Mouse (Mus musculus) forebrain, embryonic 14.5 days (tissue): Measurements from ENCODE around the gene Mecom. TPM values are rescaled to one million over a fixed set of nuclear protein-coding genes. Genes with fewer than 3 reads are reported as not detected.

Experiments used
- ATAC-seq: fragments of 200-750 bp; cut with Nextera tagmentation; 2 replicates; pipeline ENCODE4 v1.8.0; 2017; ENCODE audit warnings: mild to moderate bottlenecking, moderate library complexity
- DNase-seq: peaks from one replicate; pipeline ENCODE4 v3.0.0-alpha.2; 2015; ENCODE audit warnings: low spot score
- H3K27ac ChIP-seq: fragments of 300-500 bp; sonication (generic); 2 replicates; pipeline ENCODE4 v1.5.1; 2014; ENCODE audit warnings: low read depth, mild to moderate bottlenecking, control low read depth, low read length, moderate library complexity
- H3K27me3 ChIP-seq: fragments of 300-500 bp; sonication (generic); replicated peaks from 2 replicates; pipeline ENCODE4 v1.6.1; 2014; ENCODE audit warnings: low read length, control low read depth, mixed read lengths; ENCODE audit not compliant: control insufficient read depth, insufficient read depth
- H3K36me3 ChIP-seq: fragments of 300-500 bp; sonication (generic); 2 replicates; pipeline ENCODE4 v1.6.1; 2014; ENCODE audit warnings: low read length, control low read depth; ENCODE audit not compliant: control insufficient read depth, insufficient read depth
- H3K4me1 ChIP-seq: fragments of 300-500 bp; sonication (generic); 2 replicates; pipeline ENCODE4 v1.6.1; 2014; ENCODE audit warnings: antibody characterized with exemption, low read length, control low read depth; ENCODE audit not compliant: control insufficient read depth, insufficient read depth
- H3K4me2 ChIP-seq: fragments of 300-500 bp; sonication (generic); 2 replicates; pipeline ENCODE4 v1.6.1; 2014; ENCODE audit warnings: mild to moderate bottlenecking, control low read depth, low read length
- H3K4me3 ChIP-seq: fragments of 300-500 bp; sonication (generic); 2 replicates; pipeline ENCODE4 v1.5.1; 2014; ENCODE audit warnings: low read depth, low read length, control low read depth
- H3K9ac ChIP-seq: fragments of 300-500 bp; sonication (generic); 2 replicates; pipeline ENCODE4 v1.6.1; 2014; ENCODE audit warnings: mild to moderate bottlenecking, low read length, control low read depth, moderate library complexity
- H3K9me3 ChIP-seq: fragments of 300-500 bp; sonication (generic); replicated peaks from 2 replicates; pipeline ENCODE4 v1.6.1; 2016; ENCODE audit warnings: low read length, control low read depth, mixed read lengths; ENCODE audit not compliant: control insufficient read depth
- WGBS: fragments of 180-500 bp; shearing (Covaris S2); extraction: QIAGEN DNeasy Blood & Tissue Kit; methylation state at CpG from one replicate; pipeline ENCODE4 v1.1.7; 2014; 5-methylcytosine and 5-hydroxymethylcytosine counted together
- polyA plus RNA-seq: library from polyadenylated mRNA; unstranded; fragments of >200 nt; fragmentation: Nextera tagmentation; extraction: Ambion mirVana; gene quantifications from 2 replicates; pipeline ENCODE4 v1.2.1, GENCODE M21; 2014

The Mecom gene
- polyA plus RNA-seq, 1 experiment from 2014 or later: 3.2 TPM

GRCm38 (mm10) chr3:30207431-30207830 is 340.4 kb downstream of the Mecom start:
- WGBS: 53% methylated on average over 5 of the region's 5 CpGs
- H3K4me2 ChIP-seq: no peak overlapping the region
- ATAC-seq (no peak), DNase-seq (peak; percentile 14)
- no peaks in the 10 kb centered on the region for H3K4me1 ChIP-seq
- no peaks in the 10 kb centered on the region for H3K27me3 ChIP-seq
- no peak overlapping the region for H3K27ac ChIP-seq
- H3K36me3 ChIP-seq: no peaks in the 10 kb centered on the region
- no peak overlapping the region for H3K9ac ChIP-seq
- no peak overlapping the region for H3K4me3 ChIP-seq
- H3K9me3 ChIP-seq: no peaks in the 10 kb centered on the region

- Histone ChIP-seq H3K27me3 (no peaks in the 10 kb centered on the region), H3K27ac (no peak overlapping the region), H3K4me2 (no peak overlapping the region), H3K4me1 (no peaks in the 10 kb centered on the region), H3K4me3 (no peak overlapping the region), H3K9ac (no peak overlapping the region), H3K36me3 (no peaks in the 10 kb centered on the region), H3K9me3 (no peaks in the 10 kb centered on the region)
- WGBS: 88% methylated on average over 8 of the region's 8 CpGs
- ATAC-seq: no peak
- DNase-seq: no peak
These were observed 341.7 kb downstream of the Mecom start for GRCm38 (mm10) chr3:30206123-30206522.

GRCm38 (mm10) chr3:30203764-30204163 is 344.0 kb downstream of the Mecom start:
- no peaks in the 10 kb centered on the region for H3K9me3 ChIP-seq
- H3K9ac ChIP-seq: no peak overlapping the region
- H3K4me1 ChIP-seq: no peaks in the 10 kb centered on the region
- H3K27ac ChIP-seq: no peak overlapping the region
- H3K36me3 ChIP-seq: no peaks in the 10 kb centered on the region
- ATAC-seq (no peak), DNase-seq (no peak)
- H3K4me3 ChIP-seq: no peak overlapping the region
- H3K4me2 ChIP-seq: no peak overlapping the region
- H3K27me3 ChIP-seq: no peaks in the 10 kb centered on the region
- WGBS: 88% methylated on average over 2 of the region's 2 CpGs

GRCm38 (mm10) chr3:30198854-30199253 is 349.0 kb downstream of the Mecom start:
- Histone ChIP-seq H3K27ac (no peak overlapping the region), H3K36me3 (no peaks in the 10 kb centered on the region), H3K4me1 (no peaks in the 10 kb centered on the region), H3K9ac (no peak overlapping the region), H3K9me3 (no peaks in the 10 kb centered on the region), H3K4me3 (no peak overlapping the region), H3K4me2 (no peak overlapping the region), H3K27me3 (no peaks in the 10 kb centered on the region)
- 81% methylated on average over 2 of the region's 2 CpGs for WGBS
- no peak for ATAC-seq
- no peak for DNase-seq

- Histone ChIP-seq H3K27me3 (no peaks in the 10 kb centered on the region), H3K9me3 (no peaks in the 10 kb centered on the region), H3K9ac (no peak overlapping the region), H3K4me2 (no peak overlapping the region), H3K27ac (no peak overlapping the region), H3K4me3 (no peak overlapping the region), H3K36me3 (no peaks in the 10 kb centered on the region), H3K4me1 (no peaks in the 10 kb centered on the region)
- no peak for ATAC-seq
- DNase-seq: no peak
- 89% methylated on average over 5 of the region's 5 CpGs for WGBS
These were observed 349.6 kb downstream of the Mecom start for GRCm38 (mm10) chr3:30198227-30198626.

- H3K36me3 ChIP-seq: no peaks in the 10 kb centered on the region
- H3K4me1 ChIP-seq: no peaks in the 10 kb centered on the region
- 89% methylated on average over 3 of the region's 3 CpGs for WGBS
- DNase-seq (no peak), ATAC-seq (no peak)
- H3K27ac ChIP-seq: no peak overlapping the region
- H3K9me3 ChIP-seq: no peaks in the 10 kb centered on the region
- H3K9ac ChIP-seq: no peak overlapping the region
- H3K4me2 ChIP-seq: no peak overlapping the region
- H3K27me3 ChIP-seq: no peaks in the 10 kb centered on the region
- no peak overlapping the region for H3K4me3 ChIP-seq
These were observed 352.6 kb downstream of the Mecom start for GRCm38 (mm10) chr3:30195186-30195585.

- H3K27ac ChIP-seq: no peak overlapping the region
- WGBS: 53% methylated on average over 12 of the region's 12 CpGs
These were observed 355.4 kb downstream of the Mecom start for GRCm38 (mm10) chr3:30192294-30193007.

GRCm38 (mm10) chr3:30189325-30189724 is 358.5 kb downstream of the Mecom start:
- no peaks in the 10 kb centered on the region for H3K27me3 ChIP-seq
- H3K9me3 ChIP-seq: no peaks in the 10 kb centered on the region
- no peaks in the 10 kb centered on the region for H3K4me1 ChIP-seq
- no peaks in the 10 kb centered on the region for H3K36me3 ChIP-seq
- H3K4me2 ChIP-seq: no peak overlapping the region
- H3K9ac ChIP-seq: no peak overlapping the region
- H3K27ac ChIP-seq: no peak overlapping the region
- DNase-seq (no peak), ATAC-seq (no peak)
- 87% methylated on average over 2 of the region's 2 CpGs for WGBS
- no peak overlapping the region for H3K4me3 ChIP-seq

More at GRCm38 (mm10) chr3:30192294-30193007, 355.4 kb downstream of the Mecom start:
- ATAC-seq (no peak), DNase-seq (peak; percentile 5)
- no peaks in the 10 kb centered on the region for H3K4me1 ChIP-seq
- no peaks in the 10 kb centered on the region for H3K27me3 ChIP-seq
- H3K4me2 ChIP-seq: no peak overlapping the region
- H3K9me3 ChIP-seq: no peaks in the 10 kb centered on the region
- H3K36me3 ChIP-seq: no peaks in the 10 kb centered on the region
- H3K4me3 ChIP-seq: no peak overlapping the region
- no peak overlapping the region for H3K9ac ChIP-seq

- no peak overlapping the region for H3K4me2 ChIP-seq
- no peak overlapping the region for H3K9ac ChIP-seq
- no peaks in the 10 kb centered on the region for H3K4me1 ChIP-seq
- H3K27me3 ChIP-seq: no peaks in the 10 kb centered on the region
- ATAC-seq (no peak), DNase-seq (peak; percentile 18)
- no peaks in the 10 kb centered on the region for H3K36me3 ChIP-seq
- no peaks in the 10 kb centered on the region for H3K9me3 ChIP-seq
- WGBS: 35% methylated on average over 5 of the region's 5 CpGs
- H3K4me3 ChIP-seq: no peak overlapping the region
- H3K27ac ChIP-seq: no peak overlapping the region
These were observed 359.9 kb downstream of the Mecom start for GRCm38 (mm10) chr3:30187812-30188469.
